Mouse (Mus musculus) megakaryocyte, embryonic 14.5 days (primary cell): ENCODE results near the gene Fbxo22. TPM values are rescaled to one million over a fixed set of nuclear protein-coding genes. Genes with fewer than 3 reads are reported as not detected.
"Not testable (repeated sequence)": the region's sequence is repeated elsewhere in the genome, so short reads cannot be mapped to it uniquely, and the experiment has no call there.

Experiments
- H3K27me3 ChIP-seq: replicated peaks from 2 replicates; pipeline ENCODE3; 2012; ENCODE audit warnings: inconsistent platforms
- H3K36me3 ChIP-seq: replicated peaks from 2 replicates; pipeline ENCODE3; 2012; ENCODE audit warnings: low read length, inconsistent platforms, mixed read lengths
- H3K4me1 ChIP-seq: 2 replicates; pipeline ENCODE4 v1.6.1; 2012; ENCODE audit warnings: inconsistent platforms
- H3K4me3 ChIP-seq: replicated peaks from 2 replicates; pipeline ENCODE3; 2012; ENCODE audit warnings: moderate library complexity, mild to moderate bottlenecking, inconsistent platforms
- H3K9me3 ChIP-seq: 2 replicates; pipeline ENCODE4 v1.6.1; 2012; ENCODE audit warnings: inconsistent platforms
- FLI1 ChIP-seq: IDR thresholded peaks from 2 replicates; pipeline ENCODE4 v1.6.1; 2012; ENCODE audit warnings: low read length, inconsistent platforms, mixed read lengths
- GATA1 ChIP-seq: IDR thresholded peaks from 3 replicates; pipeline ENCODE4 v1.6.1; 2012; ENCODE audit warnings: mixed read lengths, low read length, inconsistent platforms, borderline replicate concordance
- polyA plus RNA-seq: library from polyadenylated mRNA; stranded (reverse); fragments of >175 nt; gene quantifications from 2 replicates; pipeline ENCODE4 v1.2.3, GENCODE M21; 2012; ENCODE audit warnings: low replicate concordance; ENCODE audit not compliant: insufficient read depth

The Fbxo22 gene
- polyA plus RNA-seq, 1 experiment: 9.3 TPM

DNA sequence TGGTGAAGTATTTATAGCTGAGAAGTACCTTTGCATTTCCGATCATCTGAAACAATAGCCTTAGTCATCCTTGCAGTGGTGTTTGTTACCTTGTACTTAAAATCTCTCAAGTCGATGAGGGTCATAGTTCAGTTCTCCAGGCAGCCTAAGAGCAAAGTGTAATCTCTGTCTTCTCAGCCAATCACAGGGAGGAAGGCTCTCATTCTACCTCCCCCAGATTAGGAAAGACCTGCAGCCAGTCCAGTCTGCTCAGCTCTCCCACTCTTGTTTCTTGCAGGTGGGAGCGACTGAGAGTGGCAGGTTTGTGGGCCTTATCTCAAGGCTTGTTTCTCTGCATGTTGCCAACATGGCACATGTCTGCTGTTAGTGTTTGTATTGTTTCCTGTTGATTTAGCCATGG, 6.3 kb downstream of the Fbxo22 start:
- no peak overlapping the region for H3K4me3 ChIP-seq
- H3K36me3 ChIP-seq: peaks cover 88% of the 10 kb centered on the region
- TF ChIP-seq GATA1 (no peak), FLI1 (no peak)
- H3K4me1 ChIP-seq: peaks cover 43% of the 10 kb centered on the region
- H3K27me3 ChIP-seq: no peaks in the 10 kb centered on the region
- no peaks in the 10 kb centered on the region for H3K9me3 ChIP-seq

DNA sequence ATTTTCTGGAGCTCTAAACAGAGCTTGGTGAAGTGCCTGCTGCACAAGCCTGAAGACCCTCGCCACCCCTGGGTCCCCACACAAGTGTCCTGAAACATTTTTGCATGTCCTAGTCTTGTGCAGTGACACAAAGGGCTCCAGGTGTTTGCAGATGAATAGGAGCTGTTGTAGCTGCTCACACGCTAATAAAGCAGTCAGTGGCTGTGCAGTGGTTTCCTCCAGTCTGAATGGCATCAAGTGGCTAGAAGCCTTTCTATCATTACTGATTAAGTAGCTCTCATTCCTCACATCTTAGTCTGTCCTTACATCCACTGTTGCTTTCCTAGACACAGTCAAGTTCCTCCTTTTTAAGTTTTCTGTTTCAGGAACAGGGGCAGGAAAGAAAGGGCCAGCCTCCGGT, 6.9 kb downstream of the Fbxo22 start:
- Histone ChIP-seq H3K9me3 (no peaks in the 10 kb centered on the region), H3K27me3 (no peaks in the 10 kb centered on the region), H3K4me1 (peaks cover 43% of the 10 kb centered on the region), H3K4me3 (no peak overlapping the region), H3K36me3 (peaks cover 94% of the 10 kb centered on the region)
- TF ChIP-seq GATA1 (no peak), FLI1 (no peak)

DNA sequence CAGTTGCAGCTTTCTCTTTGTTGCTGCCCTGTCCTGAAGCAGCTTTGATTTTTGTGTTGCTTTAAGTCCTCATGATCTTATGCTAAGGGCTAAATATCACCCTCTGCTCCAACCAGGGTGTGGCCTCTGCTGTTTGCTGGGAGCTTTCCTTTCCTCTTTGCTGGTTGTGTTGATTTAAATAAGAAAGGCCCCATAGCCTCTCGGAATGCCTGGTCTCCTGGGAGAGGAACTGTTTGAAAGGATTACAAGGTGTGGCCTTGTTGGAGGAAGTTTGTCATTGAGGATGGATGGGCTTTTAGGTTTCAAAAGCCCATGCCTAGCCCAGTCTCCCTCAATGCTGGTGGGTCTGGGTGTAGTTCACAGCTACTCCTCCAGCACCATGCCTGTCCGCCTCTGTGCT, 7.4 kb downstream of the Fbxo22 start:
- H3K4me3 ChIP-seq: no peak overlapping the region
- no peaks in the 10 kb centered on the region for H3K27me3 ChIP-seq
- no peaks in the 10 kb centered on the region for H3K9me3 ChIP-seq
- H3K4me1 ChIP-seq: peaks cover 42% of the 10 kb centered on the region
- peaks cover 97% of the 10 kb centered on the region for H3K36me3 ChIP-seq
- TF ChIP-seq FLI1 (no peak), GATA1 (no peak)

DNA sequence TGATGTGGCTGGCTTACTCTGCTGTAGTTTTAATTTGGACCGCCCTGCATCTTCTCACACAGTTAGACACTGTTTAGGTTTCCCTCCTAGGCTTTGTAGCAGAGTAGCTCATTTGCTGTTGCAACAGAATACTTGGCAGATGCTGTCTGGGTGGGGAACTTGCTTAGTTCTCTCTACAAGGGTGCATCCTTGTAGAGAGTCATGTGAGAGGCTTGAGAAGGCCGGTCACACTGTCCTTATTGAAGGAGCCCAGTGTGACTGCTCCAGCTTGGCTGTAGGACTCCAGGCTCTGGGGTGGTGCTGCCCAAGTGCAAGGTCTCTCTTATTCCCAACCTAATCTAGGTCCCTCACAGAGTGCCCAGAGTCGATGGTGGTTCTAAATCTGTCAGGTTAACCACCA, 8.7 kb downstream of the Fbxo22 start:
- Histone ChIP-seq H3K4me1 (peaks cover 34% of the 10 kb centered on the region), H3K4me3 (no peak overlapping the region), H3K36me3 (peaks cover 99% of the 10 kb centered on the region), H3K9me3 (no peaks in the 10 kb centered on the region), H3K27me3 (no peaks in the 10 kb centered on the region)
- no peak for TF ChIP-seq FLI1
- TF ChIP-seq GATA1: no peak

DNA sequence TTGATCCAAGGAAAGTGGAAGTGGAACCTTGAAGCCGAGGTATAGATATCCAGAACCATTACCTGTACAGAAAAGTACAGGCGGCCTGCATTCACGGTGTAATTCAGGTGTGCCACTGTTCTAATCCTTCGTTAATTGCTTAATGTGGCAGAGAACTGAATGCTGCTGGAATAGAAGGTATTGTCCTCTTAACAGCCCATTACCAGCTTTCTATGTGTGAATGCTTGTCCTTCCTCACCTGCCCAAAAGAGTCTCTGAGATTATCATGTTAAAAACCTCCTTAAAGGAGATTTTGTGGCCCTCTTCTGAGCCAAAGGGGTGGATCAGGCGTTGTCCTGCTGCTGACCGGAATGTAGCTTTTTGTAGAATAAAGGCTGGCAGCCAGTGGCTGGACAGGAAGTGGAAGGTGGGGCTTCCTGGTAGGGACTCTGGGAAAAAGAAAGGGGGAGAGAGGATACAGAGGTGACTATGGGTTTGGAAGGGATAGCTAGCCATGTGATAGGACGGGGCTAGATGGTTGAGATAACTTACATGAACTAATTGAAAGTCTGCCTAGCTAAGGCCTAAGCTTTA, 16.5 kb downstream of the Fbxo22 start:
- peaks cover 4% of the 10 kb centered on the region for H3K9me3 ChIP-seq
- no peaks in the 10 kb centered on the region for H3K27me3 ChIP-seq
- peaks cover 31% of the 10 kb centered on the region for H3K4me1 ChIP-seq
- peaks cover 57% of the 10 kb centered on the region for H3K36me3 ChIP-seq
- no peak for TF ChIP-seq FLI1
- no peak for TF ChIP-seq GATA1
- H3K4me3 ChIP-seq: no peak overlapping the region

DNA sequence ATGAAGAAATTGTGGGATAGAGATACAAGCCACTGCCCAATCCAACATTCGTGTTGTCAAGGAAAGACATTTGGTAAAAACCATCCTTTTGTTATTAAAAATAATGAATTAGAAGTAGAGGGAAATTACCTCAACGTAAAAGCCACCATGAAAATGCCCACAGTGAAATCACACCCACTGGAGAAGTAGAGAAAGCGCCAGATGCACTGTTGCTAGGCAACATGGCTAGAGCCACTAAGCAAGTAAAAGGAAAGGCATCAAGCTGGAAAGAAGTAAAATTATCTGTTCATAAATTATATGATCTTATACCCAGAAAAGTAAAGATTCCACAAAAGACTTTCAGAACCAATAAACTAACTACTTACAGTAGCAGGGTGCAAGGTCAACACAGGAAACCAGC, 17.5 kb downstream of the Fbxo22 start:
- Histone ChIP-seq H3K4me1 (peaks cover 25% of the 10 kb centered on the region), H3K9me3 (peaks cover 4% of the 10 kb centered on the region), H3K36me3 (peaks cover 47% of the 10 kb centered on the region), H3K27me3 (no peaks in the 10 kb centered on the region), H3K4me3 (no peak overlapping the region)
- TF ChIP-seq GATA1 (no peak), FLI1 (no peak)

DNA sequence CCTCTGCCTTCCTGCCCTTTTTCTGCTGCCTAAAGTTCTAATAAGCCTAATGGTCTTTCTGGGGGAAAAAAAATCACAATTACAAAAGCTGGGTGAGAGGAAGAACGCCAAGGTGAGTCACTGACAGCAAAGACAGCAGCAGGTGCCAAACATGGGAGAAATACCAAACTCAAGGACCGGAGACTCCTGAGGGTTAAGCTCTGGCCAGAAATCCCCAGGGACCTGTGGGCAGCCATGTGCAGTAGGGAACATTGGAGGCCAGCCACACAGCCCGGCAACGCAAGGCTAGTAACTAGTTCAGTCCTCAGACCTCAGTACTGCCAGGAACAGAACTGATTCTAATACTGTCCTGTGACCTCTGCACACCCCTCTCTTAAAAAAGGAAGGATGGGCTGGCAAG, 19.4 kb downstream of the Fbxo22 start:
- Histone ChIP-seq H3K9me3 (peaks cover 3% of the 10 kb centered on the region), H3K4me1 (peaks cover 25% of the 10 kb centered on the region), H3K27me3 (no peaks in the 10 kb centered on the region), H3K36me3 (peaks cover 28% of the 10 kb centered on the region), H3K4me3 (no peak overlapping the region)
- TF ChIP-seq FLI1 (no peak), GATA1 (no peak)

DNA sequence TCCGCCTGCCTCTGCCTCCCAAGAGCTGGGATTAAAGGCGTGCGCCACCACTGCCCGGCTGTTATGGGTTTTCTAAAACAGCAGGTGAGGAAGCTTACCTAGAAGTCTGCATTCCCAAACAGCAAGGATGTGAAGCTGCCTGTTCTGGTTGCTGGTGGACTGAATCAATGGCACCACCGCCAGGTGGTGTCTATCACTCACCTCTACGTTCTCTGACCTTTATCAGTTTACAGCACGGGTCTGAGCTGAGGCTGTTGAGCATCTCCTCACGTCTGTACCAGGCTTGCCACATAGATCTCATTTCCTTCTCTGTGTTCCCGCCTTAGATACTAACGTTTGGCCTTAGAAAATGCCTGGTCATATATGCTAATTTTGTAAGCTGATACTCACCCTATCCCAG, 20.3 kb downstream of the Fbxo22 start:
- Histone ChIP-seq H3K27me3 (no peaks in the 10 kb centered on the region), H3K4me3 (no peak overlapping the region), H3K4me1 (peaks cover 25% of the 10 kb centered on the region), H3K9me3 (no peaks in the 10 kb centered on the region), H3K36me3 (peaks cover 20% of the 10 kb centered on the region)
- TF ChIP-seq FLI1 (no peak), GATA1 (no peak)

DNA sequence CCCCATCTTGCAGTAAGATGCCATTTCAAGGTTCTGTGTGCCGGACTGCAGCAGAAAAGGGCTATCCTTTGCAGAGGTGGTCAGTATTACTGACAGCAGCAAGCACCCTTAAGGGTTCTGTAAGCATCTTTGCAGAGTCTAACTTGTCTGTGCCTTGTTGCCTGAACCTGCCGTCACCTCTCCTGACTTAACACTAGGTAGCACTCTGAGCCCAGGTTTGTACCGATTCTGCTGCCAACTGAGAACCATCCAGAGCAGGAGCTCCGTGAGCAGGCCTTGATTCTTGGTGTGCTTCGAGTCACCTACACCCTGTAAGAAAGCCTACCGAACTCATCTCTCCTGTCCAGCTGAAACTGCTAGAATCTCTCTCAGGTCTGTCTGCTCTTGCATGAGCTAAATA, 22.8 kb downstream of the Fbxo22 start:
- Histone ChIP-seq H3K4me3 (no peak overlapping the region), H3K36me3 (no peaks in the 10 kb centered on the region), H3K9me3 (peaks cover 5% of the 10 kb centered on the region; the same call in 1 of the 2 replicates), H3K27me3 (no peaks in the 10 kb centered on the region), H3K4me1 (peaks cover 19% of the 10 kb centered on the region)
- TF ChIP-seq GATA1: no peak
- no peak for TF ChIP-seq FLI1

DNA sequence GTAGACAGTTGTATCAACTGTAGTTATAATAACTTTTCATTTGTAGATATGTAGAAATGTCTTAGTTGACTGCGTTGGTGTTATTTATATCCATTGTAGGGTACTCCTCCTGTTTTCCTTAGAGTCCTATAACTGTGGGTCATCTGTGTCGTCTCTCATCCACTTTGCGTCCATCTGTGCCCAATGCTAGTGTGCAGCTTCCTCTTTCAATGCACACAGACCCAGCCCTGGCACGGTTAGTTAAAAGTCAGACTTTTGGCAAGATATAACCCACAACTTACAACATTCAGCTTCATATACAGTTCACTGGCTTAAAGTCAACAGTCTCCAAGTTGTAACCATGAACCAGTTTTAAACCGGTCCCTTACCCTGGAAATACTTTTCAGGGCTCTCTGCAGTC, 23.4 kb downstream of the Fbxo22 start:
- Histone ChIP-seq H3K4me1 (peaks cover 24% of the 10 kb centered on the region), H3K4me3 (no peak overlapping the region), H3K36me3 (no peaks in the 10 kb centered on the region), H3K9me3 (peaks cover 5% of the 10 kb centered on the region; the same call in 1 of the 2 replicates), H3K27me3 (no peaks in the 10 kb centered on the region)
- TF ChIP-seq FLI1 (no peak), GATA1 (no peak)

DNA sequence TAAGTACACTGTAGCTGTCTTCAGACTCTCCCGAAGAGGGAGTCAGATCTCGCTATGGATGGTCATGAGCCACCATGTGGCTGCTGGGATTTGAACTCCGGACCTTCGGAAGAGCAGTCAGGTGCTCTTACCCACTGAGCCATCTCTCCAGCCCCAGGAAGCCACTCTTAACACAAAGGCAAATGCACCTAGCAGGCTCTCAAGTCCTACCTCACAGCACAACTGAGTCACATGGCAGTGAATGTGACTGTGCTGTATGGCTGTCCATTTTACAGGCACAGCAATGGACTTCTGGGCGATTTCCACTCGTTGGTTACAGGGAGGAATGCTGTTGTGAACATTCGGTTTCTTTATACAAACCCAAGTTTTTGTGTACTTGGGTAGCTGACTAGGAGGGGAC, 23.9 kb downstream of the Fbxo22 start:
- H3K4me3 ChIP-seq: no peak overlapping the region
- no peaks in the 10 kb centered on the region for H3K27me3 ChIP-seq
- H3K4me1 ChIP-seq: peaks cover 23% of the 10 kb centered on the region
- peaks cover 5% of the 10 kb centered on the region; the same call in 1 of the 2 replicates for H3K9me3 ChIP-seq
- TF ChIP-seq FLI1 (no peak), GATA1 (no peak)
- no peaks in the 10 kb centered on the region for H3K36me3 ChIP-seq

DNA sequence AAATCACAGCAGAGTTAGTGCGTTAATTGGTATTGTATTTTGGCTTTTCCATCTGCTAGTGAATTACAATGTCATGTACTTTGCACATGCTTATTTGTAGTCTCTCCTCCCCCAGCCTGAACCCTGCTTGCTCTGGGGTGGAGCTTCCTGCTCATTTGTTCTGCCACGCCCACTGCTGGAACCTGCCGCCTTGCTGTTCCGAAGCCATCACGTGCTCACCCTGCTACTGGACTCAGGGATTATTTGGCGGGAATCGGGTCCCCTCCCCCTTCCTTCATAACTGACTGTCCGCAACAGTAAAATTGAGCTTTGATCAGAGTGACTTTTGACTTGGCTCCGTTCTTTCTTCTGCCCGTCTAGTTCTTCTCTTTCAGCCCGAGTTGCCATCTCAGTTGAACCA, 24.4 kb downstream of the Fbxo22 start:
- not testable (repeated sequence) for H3K36me3 ChIP-seq, H3K27me3 ChIP-seq, H3K9me3 ChIP-seq, H3K4me3 ChIP-seq
- H3K4me1 ChIP-seq: peaks cover 18% of the 10 kb centered on the region
